Mouse (Mus musculus) neural tube, embryonic 14.5 days (tissue): ENCODE measurements around the gene Cfap74. TPM values are rescaled to one million over a fixed set of nuclear protein-coding genes. Genes with fewer than 3 reads are reported as not detected.

Experiments used
- polyA plus RNA-seq: library from polyadenylated mRNA; unstranded; fragments of >200 nt; fragmentation: Nextera tagmentation; extraction: Ambion mirVana; gene quantifications from 2 replicates; pipeline ENCODE4 v1.2.1, GENCODE M21; 2014

Cfap74 gene
- polyA plus RNA-seq, 1 experiment from 2014 or later = 4.8 TPM

Other genes with a start within 250 kb of the Cfap74 start
- 16.8 and 17.7 TPM in 2 replicates for gene Ski, start 186.6 kb upstream of the Cfap74 start, polyA plus RNA-seq
- gene Faap20, start 159.4 kb upstream of the Cfap74 start, polyA plus RNA-seq = 70.8 and 71.5 TPM in 2 replicates
- 82.1 and 83.1 TPM in 2 replicates for gene Prkcz, start 47.8 kb upstream of the Cfap74 start, polyA plus RNA-seq
- gene Gabrd, start 11.1 kb upstream of the Cfap74 start, polyA plus RNA-seq = 0.13 and 0.41 TPM in 2 replicates
- gene Tmem52, start 59.9 kb downstream of the Cfap74 start, polyA plus RNA-seq = not detected in 2 replicates
- 1,136 and 1,158 TPM in 2 replicates for gene Gnb1, start 82.2 kb downstream of the Cfap74 start, polyA plus RNA-seq
- gene Nadk, start 153.2 kb downstream of the Cfap74 start, polyA plus RNA-seq = 79.1 and 93.0 TPM in 2 replicates
- 21.0 and 21.4 TPM in 2 replicates for gene Slc35e2, start 192.2 kb downstream of the Cfap74 start, polyA plus RNA-seq
- 46.7 and 54.1 TPM in 2 replicates for gene Cdk11b, start 215.7 kb downstream of the Cfap74 start, polyA plus RNA-seq
- gene Gm10563, start 236.2 kb downstream of the Cfap74 start, polyA plus RNA-seq = not detected in 2 replicates
- gene Mmp23, start 244.2 kb downstream of the Cfap74 start, polyA plus RNA-seq = 1.3 and 6.6 TPM in 2 replicates